Mouse (Mus musculus) heart, embryonic 11.5 days (tissue): Measurements from ENCODE around the gene Gm13697. TPM values are rescaled to one million over a fixed set of nuclear protein-coding genes. Genes with fewer than 3 reads are reported as not detected.

Experiments used
- polyA plus RNA-seq: library from polyadenylated mRNA; unstranded; fragments of >200 nt; fragmentation: Nextera tagmentation; extraction: Ambion mirVana; gene quantifications from 2 replicates; pipeline ENCODE4 v1.2.1, GENCODE M21; 2014

Gm13697 gene
- polyA plus RNA-seq, 1 experiment from 2014 or later = not detected

Other genes with a start within 250 kb of the Gm13697 start
- gene Fam171b, start 172.1 kb upstream of the Gm13697 start, polyA plus RNA-seq = 2.8 and 4.0 TPM in 2 replicates
- gene Zswim2, start 43.5 kb upstream of the Gm13697 start, polyA plus RNA-seq = not detected in 2 replicates
- gene Gm13698, start 29.1 kb upstream of the Gm13697 start, polyA plus RNA-seq = not detected in 2 replicates
- gene Gm13693, start 23.2 kb upstream of the Gm13697 start, polyA plus RNA-seq = not detected in 2 replicates
- not detected in 2 replicates for gene Gm13695, start 17.4 kb upstream of the Gm13697 start, polyA plus RNA-seq
- gene Gm13696, start 11.6 kb upstream of the Gm13697 start, polyA plus RNA-seq = not detected in 2 replicates
- gene Gm13694, start 5.8 kb upstream of the Gm13697 start, polyA plus RNA-seq = not detected in 2 replicates
- gene Gm13691, start 5.8 kb downstream of the Gm13697 start, polyA plus RNA-seq = not detected in 2 replicates